Mouse (Mus musculus): Measurements from ENCODE around the gene Gm340. TPM values are rescaled to one million over a fixed set of nuclear protein-coding genes. Genes with fewer than 3 reads are reported as not detected.

Gm340 gene
- polyA plus RNA-seq, 1 experiment from 2014 or later: 7.3 TPM

DNA sequence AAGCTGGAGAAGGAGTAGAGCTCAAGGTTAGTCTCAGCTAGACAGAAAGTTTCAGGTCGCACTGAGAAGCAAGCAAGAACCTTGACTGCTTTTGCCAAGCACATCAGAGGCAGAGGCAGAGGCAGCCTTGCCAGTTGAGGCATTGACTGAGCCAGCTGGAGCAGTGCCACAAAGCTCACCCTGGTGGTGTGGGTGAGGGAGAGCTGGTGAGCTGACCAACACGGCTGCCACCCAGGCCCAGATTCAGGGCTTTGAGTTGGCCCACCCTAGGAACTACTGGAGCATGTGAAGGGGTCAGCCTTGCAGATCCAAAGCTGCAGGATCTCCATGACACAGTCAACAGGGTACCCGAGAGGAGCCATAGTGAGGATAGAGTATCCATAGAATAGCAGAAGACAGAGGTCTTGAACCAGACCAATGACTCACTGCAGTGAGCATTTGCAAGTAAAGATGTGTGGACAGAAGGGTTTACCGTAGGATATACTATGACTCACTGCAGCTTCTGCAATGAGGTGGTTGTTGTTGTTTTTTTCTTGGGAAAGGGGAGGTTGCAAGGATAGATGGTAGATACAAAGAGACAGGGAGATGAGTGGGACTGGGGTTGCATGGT, 2.8 kb upstream of the Gm340 start:
- Histone ChIP-seq H3K27me3 (ENCODE audit: control insufficient read depth, insufficient read depth, low read length) (no peaks in the 10 kb centered on the region), H3K9ac (ENCODE audit: low read depth, low read length) (no peak overlapping the region), H3K4me1 (replicated peaks; ENCODE audit: control insufficient read depth, insufficient read depth, low read length) (no peaks in the 10 kb centered on the region), H3K36me3 (ENCODE audit: control insufficient read depth, insufficient read depth, low read length) (peaks cover 7% of the 10 kb centered on the region), H3K9me3 (ENCODE audit: control insufficient read depth, low read length) (no peaks in the 10 kb centered on the region), H3K4me3 (ENCODE audit: low read depth, low read length) (no peak overlapping the region), H3K27ac (ENCODE audit: low read depth, low read length) (no peak overlapping the region), H3K4me2 (replicated peaks; ENCODE audit: low read depth, low read length) (no peak overlapping the region)
- WGBS: 92% methylated on average over 4 of the region's 4 CpGs
- ATAC-seq (ENCODE audit: low FRiP score) (no peak), DNase-seq (ENCODE audit: low spot score) (no peak)

DNA sequence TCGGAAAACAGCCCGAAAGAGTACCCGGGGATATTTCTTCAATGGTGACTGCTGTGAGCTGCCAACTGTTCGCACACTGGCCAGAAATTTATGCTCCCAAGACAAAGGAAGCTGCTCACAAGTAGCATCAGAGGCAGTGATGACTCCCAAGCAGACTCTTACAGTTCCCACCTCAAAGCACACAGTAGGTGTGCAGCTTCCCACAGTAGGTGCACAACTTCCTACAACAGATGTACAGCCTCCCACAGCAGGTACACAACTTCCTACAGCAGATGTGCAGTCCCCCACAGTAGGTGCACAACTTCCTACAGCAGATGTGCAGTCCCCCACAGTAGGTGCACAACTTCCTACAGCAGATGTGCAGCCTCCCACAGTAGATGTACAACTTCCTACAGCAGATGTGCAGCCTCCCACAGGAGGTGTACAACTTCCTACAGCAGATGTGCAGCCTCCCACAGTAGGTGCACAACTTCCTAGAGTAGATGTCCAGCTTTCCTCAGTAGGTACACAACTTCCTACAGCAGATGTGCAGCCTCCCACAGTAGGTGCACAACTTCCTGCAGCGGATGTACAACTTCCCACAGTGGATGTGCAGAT, 846 bp downstream of the Gm340 start:
- Histone ChIP-seq H3K4me1 (replicated peaks; ENCODE audit: control insufficient read depth, insufficient read depth, low read length) (no peaks in the 10 kb centered on the region), H3K4me2 (replicated peaks; ENCODE audit: low read depth, low read length) (no peak overlapping the region), H3K4me3 (ENCODE audit: low read depth, low read length) (no peak overlapping the region), H3K36me3 (ENCODE audit: control insufficient read depth, insufficient read depth, low read length) (peaks cover 7% of the 10 kb centered on the region), H3K9ac (ENCODE audit: low read depth, low read length) (no peak overlapping the region), H3K9me3 (ENCODE audit: control insufficient read depth, low read length) (no peaks in the 10 kb centered on the region), H3K27me3 (ENCODE audit: control insufficient read depth, insufficient read depth, low read length) (no peaks in the 10 kb centered on the region), H3K27ac (ENCODE audit: low read depth, low read length) (no peak overlapping the region)
- ATAC-seq (ENCODE audit: low FRiP score) (no peak), DNase-seq (ENCODE audit: low spot score) (no peak)
- WGBS: 98% methylated on average over 5 of the region's 5 CpGs

DNA sequence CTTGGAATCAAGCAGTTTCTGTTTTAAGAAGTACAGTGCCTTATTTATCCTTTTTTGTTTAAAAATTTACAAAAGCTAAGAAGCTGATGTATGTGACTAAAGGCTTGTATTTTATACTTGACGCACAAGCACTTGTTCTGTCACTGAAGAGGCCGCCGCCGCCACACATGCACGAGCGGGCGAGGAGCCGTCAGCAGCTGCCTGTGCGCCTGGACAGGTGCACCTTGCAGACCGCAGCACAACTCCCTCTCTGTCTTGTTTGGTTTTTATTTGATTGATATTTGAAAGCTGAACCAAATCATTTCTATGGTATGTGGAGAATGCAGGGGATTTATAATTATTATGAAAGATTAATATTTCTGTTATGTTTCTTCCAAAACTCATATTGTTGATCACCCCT, 4.6 kb downstream of the Gm340 start:
- Histone ChIP-seq H3K36me3 (ENCODE audit: control insufficient read depth, insufficient read depth, low read length) (peaks cover 6% of the 10 kb centered on the region), H3K27me3 (ENCODE audit: control insufficient read depth, insufficient read depth, low read length) (no peaks in the 10 kb centered on the region), H3K4me2 (replicated peaks; ENCODE audit: low read depth, low read length) (no peak overlapping the region), H3K4me1 (replicated peaks; ENCODE audit: control insufficient read depth, insufficient read depth, low read length) (no peaks in the 10 kb centered on the region), H3K27ac (ENCODE audit: low read depth, low read length) (no peak overlapping the region), H3K9me3 (ENCODE audit: control insufficient read depth, low read length) (no peaks in the 10 kb centered on the region), H3K9ac (ENCODE audit: low read depth, low read length) (no peak overlapping the region), H3K4me3 (ENCODE audit: low read depth, low read length) (no peak overlapping the region)
- 94% methylated on average over 10 of the region's 10 CpGs for WGBS
- DNase-seq (ENCODE audit: low spot score) (no peak), ATAC-seq (ENCODE audit: low FRiP score) (no peak)

DNA sequence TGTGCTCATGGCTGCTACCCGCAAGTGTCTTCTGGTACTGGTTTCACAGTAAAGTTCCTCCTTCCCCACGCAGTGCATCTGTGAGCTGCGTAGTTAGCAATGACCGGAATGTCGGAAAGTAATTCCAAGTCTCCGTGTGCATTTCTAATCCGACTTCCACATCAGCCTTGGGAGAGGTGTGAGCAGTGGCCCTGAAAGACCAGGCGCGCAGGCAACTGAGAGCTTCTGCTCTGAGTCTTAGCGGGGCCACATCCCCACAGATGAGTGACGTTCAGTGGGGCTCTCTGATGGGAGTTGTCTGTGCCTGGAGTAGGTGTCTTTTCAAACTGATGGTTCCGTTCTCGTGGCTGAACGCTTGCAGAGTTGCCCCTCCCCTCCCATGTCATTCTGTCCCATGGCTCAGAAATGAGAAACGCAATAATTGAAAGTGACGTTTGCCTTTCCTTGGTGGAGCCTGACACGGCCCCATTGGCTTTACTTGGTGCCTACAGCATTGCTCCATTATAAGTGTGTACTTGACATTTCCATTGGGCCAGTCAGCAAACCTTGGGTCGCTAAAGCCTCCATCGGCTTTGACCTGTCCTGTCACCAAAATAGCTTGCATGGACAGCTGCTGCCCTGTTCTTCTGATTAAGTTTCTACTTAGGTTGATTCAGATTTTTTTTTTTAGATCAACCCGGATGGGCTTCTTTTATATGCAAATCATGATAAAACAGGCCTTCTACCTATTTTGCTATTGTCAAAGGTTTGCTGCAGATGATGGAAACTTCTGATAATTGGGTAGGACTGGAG, 5.5 kb downstream of the Gm340 start:
- H3K27ac ChIP-seq (ENCODE audit: low read depth, low read length): no peak overlapping the region
- no peak overlapping the region for H3K4me3 ChIP-seq (ENCODE audit: low read depth, low read length)
- no peaks in the 10 kb centered on the region for H3K27me3 ChIP-seq (ENCODE audit: control insufficient read depth, insufficient read depth, low read length)
- H3K9ac ChIP-seq (ENCODE audit: low read depth, low read length): no peak overlapping the region
- H3K9me3 ChIP-seq (ENCODE audit: control insufficient read depth, low read length): no peaks in the 10 kb centered on the region
- 89% methylated on average over 20 of the region's 20 CpGs for whole genome bisulfite sequencing
- no peak for DNase-seq (ENCODE audit: low spot score)
- ATAC-seq (ENCODE audit: low FRiP score): no peak
- H3K4me2 ChIP-seq (replicated peaks; ENCODE audit: low read depth, low read length): no peak overlapping the region
- H3K36me3 ChIP-seq (ENCODE audit: control insufficient read depth, insufficient read depth, low read length): no peaks in the 10 kb centered on the region
- no peaks in the 10 kb centered on the region for H3K4me1 ChIP-seq (replicated peaks; ENCODE audit: control insufficient read depth, insufficient read depth, low read length)

DNA sequence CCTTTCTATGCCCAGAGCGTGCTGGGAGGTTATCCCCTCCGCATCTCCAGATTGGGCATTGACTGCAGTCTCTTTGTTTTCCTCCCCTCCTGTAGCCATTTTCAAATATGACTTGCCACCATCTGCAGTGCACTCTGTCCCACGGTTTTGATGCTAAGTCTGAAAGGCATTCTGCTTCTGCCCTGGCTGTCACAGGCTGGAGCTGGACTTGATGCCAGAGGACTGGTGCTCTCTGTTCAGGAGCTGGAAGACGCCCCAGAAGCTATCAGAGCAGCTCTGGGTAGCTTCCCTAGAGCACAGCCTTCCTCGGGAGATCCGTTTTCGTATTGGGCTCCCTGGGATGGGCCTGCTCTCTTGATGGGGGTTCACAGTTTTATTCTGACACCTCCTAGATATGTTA, 6.9 kb downstream of the Gm340 start:
- Histone ChIP-seq H3K9ac (ENCODE audit: low read depth, low read length) (no peak overlapping the region), H3K27me3 (ENCODE audit: control insufficient read depth, insufficient read depth, low read length) (no peaks in the 10 kb centered on the region), H3K4me3 (ENCODE audit: low read depth, low read length) (no peak overlapping the region), H3K36me3 (ENCODE audit: control insufficient read depth, insufficient read depth, low read length) (no peaks in the 10 kb centered on the region), H3K4me2 (replicated peaks; ENCODE audit: low read depth, low read length) (no peak overlapping the region), H3K4me1 (replicated peaks; ENCODE audit: control insufficient read depth, insufficient read depth, low read length) (no peaks in the 10 kb centered on the region), H3K9me3 (ENCODE audit: control insufficient read depth, low read length) (no peaks in the 10 kb centered on the region), H3K27ac (ENCODE audit: low read depth, low read length) (no peak overlapping the region)
- 84% methylated on average over 7 of the region's 7 CpGs for WGBS
- DNase-seq (ENCODE audit: low spot score) (no peak), ATAC-seq (ENCODE audit: low FRiP score) (no peak)

DNA sequence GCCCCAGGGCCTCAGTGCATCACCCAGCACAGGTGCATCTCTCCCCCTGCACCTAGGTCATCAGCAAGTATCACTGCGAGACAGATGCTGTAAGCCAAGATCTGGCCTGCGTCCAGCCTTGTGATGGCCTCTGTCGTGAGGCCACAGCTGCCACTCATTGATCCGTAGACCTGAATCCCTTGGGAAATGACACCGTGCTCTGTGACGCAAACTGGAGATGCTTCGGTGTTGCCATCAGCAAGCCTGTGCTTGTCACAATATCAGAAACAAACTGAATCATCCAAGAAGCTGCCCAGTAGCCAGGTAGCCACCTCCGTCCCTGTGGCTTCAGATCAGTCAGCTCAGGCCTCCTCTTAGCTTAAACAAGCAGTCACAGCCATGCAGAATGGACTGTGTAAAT, 7.5 kb downstream of the Gm340 start:
- Histone ChIP-seq H3K9me3 (ENCODE audit: control insufficient read depth, low read length) (no peaks in the 10 kb centered on the region), H3K36me3 (ENCODE audit: control insufficient read depth, insufficient read depth, low read length) (no peaks in the 10 kb centered on the region), H3K4me3 (ENCODE audit: low read depth, low read length) (no peak overlapping the region), H3K4me1 (replicated peaks; ENCODE audit: control insufficient read depth, insufficient read depth, low read length) (no peaks in the 10 kb centered on the region), H3K9ac (ENCODE audit: low read depth, low read length) (no peak overlapping the region), H3K4me2 (replicated peaks; ENCODE audit: low read depth, low read length) (no peak overlapping the region), H3K27ac (ENCODE audit: low read depth, low read length) (no peak overlapping the region), H3K27me3 (ENCODE audit: control insufficient read depth, insufficient read depth, low read length) (no peaks in the 10 kb centered on the region)
- DNase-seq (ENCODE audit: low spot score) (peak; percentile 18), ATAC-seq (ENCODE audit: low FRiP score) (no peak)
- 77% methylated on average over 8 of the region's 8 CpGs for WGBS

DNA sequence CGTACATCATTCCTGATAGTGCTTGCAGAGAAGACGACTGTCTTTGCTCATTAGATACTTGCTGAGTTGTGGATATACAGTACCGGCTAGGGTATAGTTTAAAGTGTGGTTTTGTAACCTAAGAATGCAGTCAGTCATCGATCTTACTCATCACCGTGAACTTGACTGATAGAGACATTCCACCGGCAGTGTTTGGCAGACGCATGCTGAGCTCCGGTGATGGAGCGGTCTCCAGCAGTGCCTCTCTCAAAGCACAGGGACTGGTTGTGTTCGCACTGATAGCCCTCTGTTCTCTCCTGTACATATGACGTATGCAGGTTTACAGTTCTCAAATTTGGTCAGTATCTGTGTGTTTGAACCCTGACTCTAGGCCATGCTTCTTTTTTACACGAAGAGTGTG, 9.6 kb downstream of the Gm340 start:
- 66% methylated on average over 12 of the region's 12 CpGs for WGBS
- ATAC-seq (ENCODE audit: low FRiP score): no peak

DNA sequence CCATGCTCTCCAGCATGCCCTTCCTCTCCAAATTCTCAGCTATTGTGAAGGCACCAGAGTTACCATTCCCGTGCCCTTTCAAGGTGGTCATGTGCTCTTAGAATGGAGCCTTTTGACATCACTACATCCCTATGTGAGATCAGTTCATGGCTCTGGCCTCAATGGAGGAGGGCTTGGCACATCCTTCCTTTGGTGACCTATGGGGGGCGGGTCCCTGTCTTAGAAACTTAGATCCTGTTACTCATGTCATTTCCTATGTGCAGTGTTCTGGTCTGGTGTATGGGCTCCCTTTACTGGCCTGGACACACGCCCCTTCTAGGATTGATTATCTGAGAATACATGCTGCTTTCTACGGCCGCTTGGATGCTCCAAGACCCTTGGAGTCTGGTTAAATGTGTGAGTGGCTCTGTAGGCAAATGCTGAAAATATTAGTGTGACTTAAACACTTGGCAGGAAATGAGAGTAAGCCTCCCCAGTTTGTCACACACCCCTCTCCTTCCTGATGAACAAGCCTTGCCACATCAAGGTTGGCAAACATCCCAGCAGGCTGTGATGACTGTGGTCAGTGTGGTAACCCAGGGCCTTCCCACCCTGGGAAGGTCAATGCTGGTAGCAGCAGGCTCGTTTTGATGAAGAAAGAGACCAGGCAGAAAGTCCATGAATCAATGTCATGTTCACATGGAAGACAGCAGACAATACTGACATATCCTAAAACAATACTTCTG, 15.2 kb downstream of the Gm340 start:
- DNase-seq (ENCODE audit: low spot score) (no peak), ATAC-seq (ENCODE audit: low FRiP score) (no peak)
- no peak overlapping the region for H3K4me3 ChIP-seq (ENCODE audit: low read depth, low read length)
- 89% methylated on average over 6 of the region's 6 CpGs for WGBS
- no peaks in the 10 kb centered on the region for H3K9me3 ChIP-seq (ENCODE audit: control insufficient read depth, low read length)
- no peak overlapping the region for H3K4me2 ChIP-seq (replicated peaks; ENCODE audit: low read depth, low read length)
- no peaks in the 10 kb centered on the region for H3K36me3 ChIP-seq (ENCODE audit: control insufficient read depth, insufficient read depth, low read length)
- no peak overlapping the region for H3K9ac ChIP-seq (ENCODE audit: low read depth, low read length)
- H3K4me1 ChIP-seq (replicated peaks; ENCODE audit: control insufficient read depth, insufficient read depth, low read length): no peaks in the 10 kb centered on the region
- no peaks in the 10 kb centered on the region for H3K27me3 ChIP-seq (ENCODE audit: control insufficient read depth, insufficient read depth, low read length)
- no peak overlapping the region for H3K27ac ChIP-seq (ENCODE audit: low read depth, low read length)

More for the DNA sequence above, 9.6 kb downstream of the Gm340 start:
- no peaks in the 10 kb centered on the region for H3K4me1 ChIP-seq (replicated peaks; ENCODE audit: control insufficient read depth, insufficient read depth, low read length)
- H3K4me2 ChIP-seq (replicated peaks; ENCODE audit: low read depth, low read length): no peak overlapping the region
- no peak for DNase-seq (ENCODE audit: low spot score)
- no peak overlapping the region for H3K27ac ChIP-seq (ENCODE audit: low read depth, low read length)
- H3K27me3 ChIP-seq (ENCODE audit: control insufficient read depth, insufficient read depth, low read length): no peaks in the 10 kb centered on the region
- H3K4me3 ChIP-seq (ENCODE audit: low read depth, low read length): no peak overlapping the region
- H3K9me3 ChIP-seq (ENCODE audit: control insufficient read depth, low read length): no peaks in the 10 kb centered on the region
- no peaks in the 10 kb centered on the region for H3K36me3 ChIP-seq (ENCODE audit: control insufficient read depth, insufficient read depth, low read length)
- H3K9ac ChIP-seq (ENCODE audit: low read depth, low read length): no peak overlapping the region

Measured in hindbrain, embryonic 11.5 days (tissue).